Mouse (Mus musculus) heart, postnatal 0 days (tissue): ENCODE measurements around the gene Gmeb2.

Experiments
- CTCF ChIP-seq: IDR thresholded peaks from 2 replicates; pipeline ENCODE4 v1.5.1; 2016; ENCODE audit warnings: antibody characterized with exemption, control low read depth, low read depth
- EP300 ChIP-seq: IDR thresholded peaks from 2 replicates; pipeline ENCODE4 v1.6.1; 2016; ENCODE audit warnings: antibody characterized with exemption, low read depth

DNA sequence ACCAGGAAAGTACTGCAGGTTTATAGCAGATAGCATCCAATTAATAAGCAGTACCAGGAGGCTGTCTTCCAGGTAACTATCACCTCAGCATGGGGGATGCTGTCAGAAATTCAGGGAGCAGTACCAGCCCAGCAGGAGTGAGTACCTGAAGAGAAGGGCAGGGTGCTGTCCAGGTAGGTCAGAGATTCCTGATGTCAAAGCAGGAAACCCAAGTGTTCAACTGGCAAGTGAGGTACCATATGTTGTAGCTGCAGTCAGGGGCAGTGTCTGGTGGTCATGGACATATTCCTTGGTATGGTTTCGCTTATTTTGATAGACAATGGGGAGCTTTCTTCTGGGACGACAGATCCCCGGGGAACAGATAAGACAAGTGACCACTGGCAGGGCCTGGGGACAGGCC lies 24.6 kb upstream of the Gmeb2 start:
- no peak for TF ChIP-seq CTCF
- TF ChIP-seq EP300 = no peak
